Mouse (Mus musculus) midbrain, embryonic 14.5 days (tissue): ENCODE results near the gene Pdpr. TPM values are rescaled to one million over a fixed set of nuclear protein-coding genes. Genes with fewer than 3 reads are reported as not detected.

Experiments
- ATAC-seq: fragments of 200-750 bp; cut with Nextera tagmentation; 2 replicates; pipeline ENCODE4 v1.8.0; 2017; ENCODE audit warnings: moderate number of reproducible peaks, moderate library complexity; ENCODE audit not compliant: low FRiP score, low TSS enrichment
- DNase-seq: peaks from one replicate; pipeline ENCODE4 v3.0.0-alpha.2; 2015
- H3K27ac ChIP-seq: fragments of 300-500 bp; sonication (generic); replicated peaks from 2 replicates; pipeline ENCODE4 v1.5.1; 2014; ENCODE audit warnings: mild to moderate bottlenecking, low read depth, low read length, moderate library complexity
- H3K27me3 ChIP-seq: fragments of 300-500 bp; sonication (generic); 2 replicates; pipeline ENCODE4 v1.6.1; 2014; ENCODE audit warnings: low read length, control low read depth, mixed read lengths; ENCODE audit not compliant: control insufficient read depth, insufficient read depth
- H3K36me3 ChIP-seq: fragments of 300-500 bp; sonication (generic); 2 replicates; pipeline ENCODE4 v1.6.1; 2014; ENCODE audit warnings: low read length, control low read depth; ENCODE audit not compliant: control insufficient read depth, insufficient read depth
- H3K4me1 ChIP-seq: fragments of 300-500 bp; sonication (generic); 2 replicates; pipeline ENCODE4 v1.6.1; 2014; ENCODE audit warnings: mild to moderate bottlenecking, antibody characterized with exemption, low read length, control low read depth; ENCODE audit not compliant: control insufficient read depth, insufficient read depth
- H3K4me2 ChIP-seq: fragments of 300-500 bp; sonication (generic); 2 replicates; pipeline ENCODE4 v1.6.1; 2014; ENCODE audit warnings: mild to moderate bottlenecking, low read length, moderate library complexity
- H3K4me3 ChIP-seq: fragments of 300-500 bp; sonication (generic); replicated peaks from 2 replicates; pipeline ENCODE4 v1.5.1; 2014; ENCODE audit warnings: low read depth, low read length
- H3K9ac ChIP-seq: fragments of 300-500 bp; sonication (generic); replicated peaks from 2 replicates; pipeline ENCODE4 v1.6.1; 2014; ENCODE audit warnings: mild to moderate bottlenecking, low read length, moderate library complexity
- H3K9me3 ChIP-seq: fragments of 300-500 bp; sonication (generic); 2 replicates; pipeline ENCODE4 v1.6.1; 2016; ENCODE audit warnings: low read length, control low read depth, mixed read lengths; ENCODE audit not compliant: control insufficient read depth
- WGBS: fragments of 180-500 bp; shearing (Covaris S2); extraction: QIAGEN DNeasy Blood & Tissue Kit; methylation state at CpG from one replicate; pipeline ENCODE4 v1.1.7; 2014; 5-methylcytosine and 5-hydroxymethylcytosine counted together
- polyA plus RNA-seq: library from polyadenylated mRNA; unstranded; fragments of >200 nt; fragmentation: Nextera tagmentation; extraction: Ambion mirVana; gene quantifications from 2 replicates; pipeline ENCODE4 v1.2.1, GENCODE M21; 2014

The Pdpr gene
- 6.9 TPM in 2 replicates for polyA plus RNA-seq

- H3K27me3 ChIP-seq = no peaks in the 10 kb centered on the region
- peak within 1 kb of the TSS; percentile 72 for H3K4me2 ChIP-seq
- peak within 1 kb of the TSS; percentile 56 for H3K4me3 ChIP-seq
- ATAC-seq = peak; percentile 94
- DNase-seq = peak; percentile 94
- no peaks in the 10 kb centered on the region for H3K36me3 ChIP-seq
- H3K9ac ChIP-seq = peak within 1 kb of the TSS; percentile 64
- peaks cover 7% of the 10 kb centered on the region; the same call in 1 of the 2 replicates for H3K4me1 ChIP-seq
- WGBS = 5% methylated on average over 67 of the region's 72 CpGs
- peak within 1 kb of the TSS; percentile 77 for H3K27ac ChIP-seq
- no peaks in the 10 kb centered on the region for H3K9me3 ChIP-seq
Measured at GRCm38 (mm10) chr8:111093865-111094718, at the start of gene Pdpr. Pdpr (plus strand) TSS chr8:111094630.

- H3K27me3 ChIP-seq = no peaks in the 10 kb centered on the region
- no peak overlapping the region for H3K27ac ChIP-seq
- H3K4me1 ChIP-seq = no peaks in the 10 kb centered on the region
- H3K36me3 ChIP-seq = peaks cover 100% of the 10 kb centered on the region
- no peak for DNase-seq
- H3K4me2 ChIP-seq = no peak overlapping the region
- H3K9ac ChIP-seq = no peak overlapping the region
- ATAC-seq = no peak
- WGBS = 91% methylated on average over 2 of the region's 2 CpGs
- no peaks in the 10 kb centered on the region for H3K9me3 ChIP-seq
- H3K4me3 ChIP-seq = no peak overlapping the region
Measured at GRCm38 (mm10) chr8:111048694-111049093, 45.7 kb upstream of the Pdpr start.

GRCm38 (mm10) chr8:111049106-111049505 lies 45.3 kb upstream of the Pdpr start:
- Histone ChIP-seq H3K4me1 (no peaks in the 10 kb centered on the region), H3K9ac (no peak overlapping the region), H3K4me3 (no peak overlapping the region), H3K27ac (no peak overlapping the region), H3K9me3 (no peaks in the 10 kb centered on the region), H3K4me2 (no peak overlapping the region), H3K36me3 (peaks cover 100% of the 10 kb centered on the region), H3K27me3 (no peaks in the 10 kb centered on the region)
- WGBS = 96% methylated on average over 7 of the region's 7 CpGs
- no peak for DNase-seq
- no peak for ATAC-seq

- peaks cover 79% of the 10 kb centered on the region for H3K36me3 ChIP-seq
- ATAC-seq = no peak
Measured at GRCm38 (mm10) chr8:111053827-111054518, 40.5 kb upstream of the Pdpr start.

GRCm38 (mm10) chr8:111055031-111055634 lies 39.3 kb upstream of the Pdpr start:
- no peaks in the 10 kb centered on the region for H3K27me3 ChIP-seq
- H3K4me3 ChIP-seq = no peak overlapping the region
- H3K27ac ChIP-seq = no peak overlapping the region
- H3K9ac ChIP-seq = no peak overlapping the region
- DNase-seq (no peak), ATAC-seq (no peak)
- H3K9me3 ChIP-seq = no peaks in the 10 kb centered on the region
- no peak overlapping the region for H3K4me2 ChIP-seq
- 93% methylated on average over 17 of the region's 17 CpGs for WGBS
- peaks cover 67% of the 10 kb centered on the region for H3K36me3 ChIP-seq
- H3K4me1 ChIP-seq = peaks cover 10% of the 10 kb centered on the region

More at GRCm38 (mm10) chr8:111053827-111054518, 40.5 kb upstream of the Pdpr start:
- DNase-seq = no peak
- Histone ChIP-seq H3K4me3 (no peak overlapping the region), H3K9me3 (no peaks in the 10 kb centered on the region), H3K27ac (no peak overlapping the region), H3K4me2 (no peak overlapping the region), H3K27me3 (no peaks in the 10 kb centered on the region), H3K4me1 (peaks cover 10% of the 10 kb centered on the region), H3K9ac (no peak overlapping the region)
- 96% methylated on average over 12 of the region's 12 CpGs for WGBS

- no peaks in the 10 kb centered on the region for H3K27me3 ChIP-seq
- H3K4me1 ChIP-seq = peaks cover 13% of the 10 kb centered on the region
- DNase-seq (no peak), ATAC-seq (no peak)
- WGBS = 64% methylated on average over 2 of the region's 2 CpGs
- H3K9ac ChIP-seq = no peak overlapping the region
- H3K4me2 ChIP-seq = no peak overlapping the region
- peaks cover 62% of the 10 kb centered on the region for H3K36me3 ChIP-seq
- H3K27ac ChIP-seq = no peak overlapping the region
- 0 out of 2 replicates have a peak overlapping the region, but pooled peaks have one; percentile 87 for H3K4me3 ChIP-seq
- no peaks in the 10 kb centered on the region for H3K9me3 ChIP-seq
Measured at GRCm38 (mm10) chr8:111055661-111056060, 38.8 kb upstream of the Pdpr start.

- no peaks in the 10 kb centered on the region for H3K9me3 ChIP-seq
- H3K27me3 ChIP-seq = no peaks in the 10 kb centered on the region
- under 1% methylated on average over 68 of the region's 68 CpGs for WGBS
- peak within 1 kb of the TSS; percentile 73 for H3K9ac ChIP-seq
- peaks cover 18% of the 10 kb centered on the region for H3K4me1 ChIP-seq
- H3K4me2 ChIP-seq = peak within 1 kb of the TSS; percentile 98
- DNase-seq (peak; percentile 98), ATAC-seq (peak; percentile 93)
- peak within 1 kb of the TSS; percentile 75 for H3K27ac ChIP-seq
- H3K4me3 ChIP-seq = peak within 1 kb of the TSS; percentile 87
- H3K36me3 ChIP-seq = peaks cover 57% of the 10 kb centered on the region
Measured at GRCm38 (mm10) chr8:111056158-111056663, 38.2 kb upstream of the Pdpr start, which contains the start of gene Exosc6. Exosc6 (plus strand) TSS chr8:111056339.

- H3K27ac ChIP-seq = peak overlapping the region; percentile 75
- peak; percentile 28 for DNase-seq
- 1% methylated on average over 60 of the region's 63 CpGs for WGBS
- H3K4me3 ChIP-seq = peak overlapping the region; percentile 87
- H3K36me3 ChIP-seq = peaks cover 51% of the 10 kb centered on the region
- ATAC-seq = no peak; the same call in 1 of the 2 replicates
- H3K9me3 ChIP-seq = no peaks in the 10 kb centered on the region
- peak overlapping the region; percentile 98 for H3K4me2 ChIP-seq
- peaks cover 20% of the 10 kb centered on the region for H3K4me1 ChIP-seq
- peak overlapping the region; percentile 73 for H3K9ac ChIP-seq
- no peaks in the 10 kb centered on the region for H3K27me3 ChIP-seq
Measured at GRCm38 (mm10) chr8:111056691-111057293, 37.6 kb upstream of the Pdpr start.
